Mouse (Mus musculus) thymus, adult 2 months (tissue): ENCODE data around the gene Mgat3.

Experiments used
- CTCF ChIP-seq: fragments of 200-500 bp; IDR thresholded peaks from 2 replicates; pipeline ENCODE4 v1.5.1; 2012; ENCODE audit warnings: mild to moderate bottlenecking, control low read depth, low read length, moderate library complexity, borderline replicate concordance; ENCODE audit not compliant: control insufficient read depth, poor library complexity, insufficient read depth; ENCODE audit errors: extremely low read depth
- POLR2A ChIP-seq: fragments of 200-500 bp; IDR thresholded peaks from 2 replicates; pipeline ENCODE4 v1.6.1; 2012; ENCODE audit warnings: mild to moderate bottlenecking, low read length, control low read depth, moderate library complexity; ENCODE audit not compliant: control insufficient read depth, poor library complexity, insufficient read depth; ENCODE audit errors: extremely low read depth

- TF ChIP-seq POLR2A (no peak), CTCF (no peak)
These were observed 48.9 kb upstream of the Mgat3 start for GRCm38 (mm10) chr15:80124651-80125050.
